Mouse (Mus musculus): ENCODE data around the gene Zfp420. TPM values are rescaled to one million over a fixed set of nuclear protein-coding genes. Genes with fewer than 3 reads are reported as not detected.

Gene Zfp420
- polyA plus RNA-seq, 1 experiment from 2014 or later, result 5.5 TPM

GRCm38 (mm10) chr7:29818619-29819254 lies 41.0 kb upstream of the Zfp420 start:
- DNase-seq (ENCODE audit: low spot score) (peak; percentile 93), ATAC-seq (replicated peaks; ENCODE audit: low FRiP score, low read depth) (0 out of 2 replicates have a peak, but pooled peaks have one; percentile 45)
- Histone ChIP-seq H3K4me1 (replicated peaks; ENCODE audit: insufficient read depth, low read length) (peaks cover 8% of the 10 kb centered on the region; the same call in 1 of the 2 replicates), H3K9ac (ENCODE audit: low read depth, low read length) (peak overlapping the region; percentile 61), H3K27ac (peak overlapping the region; percentile 42; the same call in 1 of the 2 replicates), H3K27me3 (ENCODE audit: insufficient read depth, low read length) (no peaks in the 10 kb centered on the region), H3K4me2 (ENCODE audit: low read length) (peak overlapping the region; percentile 58), H3K36me3 (ENCODE audit: insufficient read depth, low read length) (0 out of 2 replicates have a peak, but pooled peaks cover 12% of the 10 kb centered on the region), H3K4me3 (replicated peaks; ENCODE audit: low read depth, low read length) (peak overlapping the region; percentile 44), H3K9me3 (replicated peaks; ENCODE audit: low read length) (no peaks in the 10 kb centered on the region)
- WGBS, result 4% methylated on average over 12 of the region's 12 CpGs
- no peak for TF ChIP-seq CTCF (IDR thresholded peaks at IDR 0.05; ENCODE audit: low read depth)

GRCm38 (mm10) chr7:29828001-29828400 lies 31.8 kb upstream of the Zfp420 start:
- Histone ChIP-seq H3K9me3 (replicated peaks; ENCODE audit: low read length) (no peaks in the 10 kb centered on the region), H3K4me2 (ENCODE audit: low read length) (no peak overlapping the region), H3K27ac (no peak overlapping the region), H3K4me1 (replicated peaks; ENCODE audit: insufficient read depth, low read length) (no peaks in the 10 kb centered on the region), H3K36me3 (ENCODE audit: insufficient read depth, low read length) (peaks cover 55% of the 10 kb centered on the region), H3K27me3 (ENCODE audit: insufficient read depth, low read length) (no peaks in the 10 kb centered on the region), H3K9ac (ENCODE audit: low read depth, low read length) (no peak overlapping the region), H3K4me3 (replicated peaks; ENCODE audit: low read depth, low read length) (no peak overlapping the region)
- no peak for TF ChIP-seq CTCF (IDR thresholded peaks at IDR 0.05; ENCODE audit: low read depth)
- WGBS, result 90% methylated on average over 12 of the region's 12 CpGs
- ATAC-seq (replicated peaks; ENCODE audit: low FRiP score, low read depth) (no peak), DNase-seq (ENCODE audit: low spot score) (no peak)

- no peak overlapping the region for H3K4me2 ChIP-seq (ENCODE audit: low read length)
- 52% methylated on average over 12 of the region's 12 CpGs for WGBS
- no peak for TF ChIP-seq CTCF (IDR thresholded peaks at IDR 0.05; ENCODE audit: low read depth)
- H3K4me3 ChIP-seq (replicated peaks; ENCODE audit: low read depth, low read length), result no peak overlapping the region
- no peak overlapping the region for H3K27ac ChIP-seq
- peaks cover 47% of the 10 kb centered on the region for H3K36me3 ChIP-seq (ENCODE audit: insufficient read depth, low read length)
- H3K9me3 ChIP-seq (replicated peaks; ENCODE audit: low read length), result no peaks in the 10 kb centered on the region
- no peaks in the 10 kb centered on the region for H3K27me3 ChIP-seq (ENCODE audit: insufficient read depth, low read length)
- H3K9ac ChIP-seq (ENCODE audit: low read depth, low read length), result no peak overlapping the region
- ATAC-seq (replicated peaks; ENCODE audit: low FRiP score, low read depth) (peak; percentile 82; the same call in 1 of the 2 replicates), DNase-seq (ENCODE audit: low spot score) (peak; percentile 37)
- no peaks in the 10 kb centered on the region for H3K4me1 ChIP-seq (replicated peaks; ENCODE audit: insufficient read depth, low read length)
Observed at GRCm38 (mm10) chr7:29829804-29830203, 30.0 kb upstream of the Zfp420 start.

DNA sequence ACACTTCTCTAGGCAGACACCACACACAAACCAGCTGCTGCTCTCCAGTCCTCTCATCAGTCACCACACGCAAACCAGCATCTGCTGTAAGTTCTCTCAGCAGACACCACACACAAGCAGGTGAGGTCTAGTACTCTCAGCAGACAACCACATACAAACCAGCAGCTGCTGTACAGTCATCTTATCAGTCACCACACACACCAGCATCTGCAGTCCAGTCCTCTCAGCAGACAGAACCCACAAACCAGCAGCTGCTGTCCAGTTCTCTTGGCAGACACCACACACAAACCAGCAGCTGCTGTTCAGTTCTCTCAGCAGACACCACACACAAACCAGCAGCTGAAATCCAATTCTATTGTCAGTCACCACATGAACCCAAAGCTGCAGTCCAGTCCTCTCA lies 23.0 kb upstream of the Zfp420 start:
- H3K27me3 ChIP-seq (ENCODE audit: insufficient read depth, low read length), result no peaks in the 10 kb centered on the region
- WGBS, result 100% methylated on average over 1 of the region's 1 CpGs
- ATAC-seq (replicated peaks; ENCODE audit: low FRiP score, low read depth), result no peak
- H3K4me3 ChIP-seq (replicated peaks; ENCODE audit: low read depth, low read length), result no peak overlapping the region
- no peaks in the 10 kb centered on the region for H3K9me3 ChIP-seq (replicated peaks; ENCODE audit: low read length)
- no peak for TF ChIP-seq CTCF (IDR thresholded peaks at IDR 0.05; ENCODE audit: low read depth)
- H3K4me2 ChIP-seq (ENCODE audit: low read length), result no peak overlapping the region
- DNase-seq (ENCODE audit: low spot score), result no peak
- no peaks in the 10 kb centered on the region for H3K4me1 ChIP-seq (replicated peaks; ENCODE audit: insufficient read depth, low read length)
- no peak overlapping the region for H3K9ac ChIP-seq (ENCODE audit: low read depth, low read length)
- H3K36me3 ChIP-seq (ENCODE audit: insufficient read depth, low read length), result peaks cover 5% of the 10 kb centered on the region; the same call in 1 of the 2 replicates
- no peak overlapping the region for H3K27ac ChIP-seq

DNA sequence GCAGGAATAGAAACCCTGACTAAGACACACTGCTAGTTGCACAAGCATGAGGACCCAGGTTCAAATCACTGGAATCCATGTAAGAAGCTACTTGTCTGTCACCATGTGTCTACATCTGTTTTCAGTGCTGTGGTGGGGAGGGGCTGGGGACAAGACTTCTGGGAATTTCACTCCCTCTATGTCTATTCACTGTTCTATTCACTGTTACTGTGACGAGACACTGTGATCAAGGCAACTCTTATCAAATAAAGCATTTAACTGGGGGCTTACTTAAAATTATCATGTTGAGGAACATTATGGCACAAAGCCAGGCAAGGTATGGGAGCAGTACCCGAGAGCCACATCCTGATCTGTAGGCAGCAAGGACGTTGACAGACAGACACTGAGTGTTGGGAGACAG lies 20.5 kb upstream of the Zfp420 start:
- H3K27me3 ChIP-seq (ENCODE audit: insufficient read depth, low read length), result no peaks in the 10 kb centered on the region
- no peak for ATAC-seq (replicated peaks; ENCODE audit: low FRiP score, low read depth)
- H3K4me2 ChIP-seq (ENCODE audit: low read length), result no peak overlapping the region
- no peak overlapping the region for H3K9ac ChIP-seq (ENCODE audit: low read depth, low read length)
- no peak overlapping the region for H3K4me3 ChIP-seq (replicated peaks; ENCODE audit: low read depth, low read length)
- WGBS, result 88% methylated on average over 3 of the region's 3 CpGs
- H3K27ac ChIP-seq, result no peak overlapping the region
- H3K4me1 ChIP-seq (replicated peaks; ENCODE audit: insufficient read depth, low read length), result no peaks in the 10 kb centered on the region
- peaks cover 3% of the 10 kb centered on the region; the same call in 1 of the 2 replicates for H3K36me3 ChIP-seq (ENCODE audit: insufficient read depth, low read length)
- H3K9me3 ChIP-seq (replicated peaks; ENCODE audit: low read length), result no peaks in the 10 kb centered on the region
- no peak for DNase-seq (ENCODE audit: low spot score)
- no peak for TF ChIP-seq CTCF (IDR thresholded peaks at IDR 0.05; ENCODE audit: low read depth)

- H3K4me3 ChIP-seq (replicated peaks; ENCODE audit: low read depth, low read length), result no peak overlapping the region
- peak; percentile 69 for ATAC-seq (replicated peaks; ENCODE audit: low FRiP score, low read depth)
- peak; percentile 8 for DNase-seq (ENCODE audit: low spot score)
- no peaks in the 10 kb centered on the region for H3K9me3 ChIP-seq (replicated peaks; ENCODE audit: low read length)
- no peak overlapping the region for H3K27ac ChIP-seq
- peaks cover 16% of the 10 kb centered on the region for H3K36me3 ChIP-seq (ENCODE audit: insufficient read depth, low read length)
- no peak overlapping the region for H3K9ac ChIP-seq (ENCODE audit: low read depth, low read length)
- H3K27me3 ChIP-seq (ENCODE audit: insufficient read depth, low read length), result no peaks in the 10 kb centered on the region
- H3K4me2 ChIP-seq (ENCODE audit: low read length), result no peak overlapping the region
- no peaks in the 10 kb centered on the region for H3K4me1 ChIP-seq (replicated peaks; ENCODE audit: insufficient read depth, low read length)
- TF ChIP-seq CTCF (IDR thresholded peaks at IDR 0.05; ENCODE audit: low read depth), result no peak
- 93% methylated on average over 1 of the region's 1 CpGs for WGBS
Observed at GRCm38 (mm10) chr7:29842105-29842504, 17.7 kb upstream of the Zfp420 start.
